Mouse (Mus musculus): ENCODE measurements around the gene Cyb5b.

GRCm38 (mm10) chr8:107150404-107151157, at the start of gene Cyb5b:
- TF ChIP-seq POLR2A (IDR thresholded peaks at IDR 0.05; ENCODE audit: insufficient read depth, low read depth, low read length) (peak; percentile 50), CTCF (IDR thresholded peaks at IDR 0.05; ENCODE audit: insufficient read depth, low read depth, low read length) (no peak)

All from olfactory bulb, adult 2 months (tissue).